Mouse (Mus musculus) E14TG2a.4 (cell line): ENCODE results near the gene Acbd5.

Experiments
- H3K27me3 ChIP-seq: 2 replicates; pipeline ENCODE4 v1.6.1; 2014; ENCODE audit warnings: low read length, control low read depth; ENCODE audit not compliant: insufficient read depth
- H3K36me3 ChIP-seq: 2 replicates; pipeline ENCODE4 v1.6.1; 2014; ENCODE audit warnings: low read length, control low read depth; ENCODE audit not compliant: insufficient read depth
- H3K4me1 ChIP-seq: replicated peaks from 2 replicates; pipeline ENCODE4 v1.6.1; 2014; ENCODE audit warnings: low read depth, low read length, control low read depth
- H3K4me3 ChIP-seq: replicated peaks from 2 replicates; pipeline ENCODE4 v1.5.1; 2014; ENCODE audit warnings: mild to moderate bottlenecking, low read length
- H3K9me3 ChIP-seq: 2 replicates; pipeline ENCODE4 v1.6.1; 2014; ENCODE audit warnings: low read length, control low read depth
- CTCF ChIP-seq: conservative IDR thresholded peaks from 2 replicates; pipeline ENCODE4 v1.5.1; 2014; ENCODE audit warnings: low read length
- NANOG ChIP-seq: IDR thresholded peaks from 2 replicates; pipeline ENCODE4 v1.6.1; 2014; ENCODE audit warnings: borderline replicate concordance, low read length, mixed read lengths
- POU5F1 ChIP-seq: IDR thresholded peaks from 2 replicates; pipeline ENCODE4 v1.6.1; 2014; ENCODE audit warnings: low read length, borderline replicate concordance

Gene Acbd5

GRCm38 (mm10) chr2:23067552-23068369 lies at the start of gene Acbd5:
TSS of gene Acbd5 (plus strand) at chr2:23068167.
- H3K4me3 ChIP-seq: peak within 1 kb of the TSS; percentile 88
- no peaks in the 10 kb centered on the region for H3K27me3 ChIP-seq
- peaks cover 15% of the 10 kb centered on the region for H3K4me1 ChIP-seq
- no peak for TF ChIP-seq CTCF
- TF ChIP-seq NANOG: no peak
- TF ChIP-seq POU5F1: no peak
- no peaks in the 10 kb centered on the region for H3K36me3 ChIP-seq
- peaks cover 4% of the 10 kb centered on the region; the same call in 1 of the 2 replicates for H3K9me3 ChIP-seq

GRCm38 (mm10) chr2:23019170-23019569 lies 48.8 kb upstream of the Acbd5 start:
- TF ChIP-seq CTCF: no peak
- TF ChIP-seq POU5F1: no peak
- no peak for TF ChIP-seq NANOG
- Histone ChIP-seq H3K4me1 (peaks cover 46% of the 10 kb centered on the region), H3K27me3 (no peaks in the 10 kb centered on the region), H3K4me3 (no peak overlapping the region), H3K9me3 (no peaks in the 10 kb centered on the region), H3K36me3 (no peaks in the 10 kb centered on the region)

- Histone ChIP-seq H3K27me3 (no peaks in the 10 kb centered on the region), H3K9me3 (no peaks in the 10 kb centered on the region), H3K4me1 (peaks cover 31% of the 10 kb centered on the region), H3K4me3 (no peak overlapping the region), H3K36me3 (no peaks in the 10 kb centered on the region)
- TF ChIP-seq NANOG (no peak), POU5F1 (no peak), CTCF (no peak)
Observed at GRCm38 (mm10) chr2:23021320-23021719, 46.6 kb upstream of the Acbd5 start.

GRCm38 (mm10) chr2:23021721-23022120 lies 46.2 kb upstream of the Acbd5 start:
- peaks cover 28% of the 10 kb centered on the region for H3K4me1 ChIP-seq
- H3K36me3 ChIP-seq: no peaks in the 10 kb centered on the region
- H3K27me3 ChIP-seq: no peaks in the 10 kb centered on the region
- no peak for TF ChIP-seq POU5F1
- TF ChIP-seq NANOG: no peak
- TF ChIP-seq CTCF: no peak
- H3K9me3 ChIP-seq: no peaks in the 10 kb centered on the region
- H3K4me3 ChIP-seq: no peak overlapping the region

GRCm38 (mm10) chr2:23023023-23023422 lies 44.9 kb upstream of the Acbd5 start:
- peaks cover 25% of the 10 kb centered on the region for H3K4me1 ChIP-seq
- no peaks in the 10 kb centered on the region for H3K9me3 ChIP-seq
- no peaks in the 10 kb centered on the region for H3K36me3 ChIP-seq
- H3K27me3 ChIP-seq: no peaks in the 10 kb centered on the region
- H3K4me3 ChIP-seq: no peak overlapping the region
- no peak for TF ChIP-seq NANOG
- TF ChIP-seq POU5F1: no peak
- TF ChIP-seq CTCF: no peak

- H3K27me3 ChIP-seq: no peaks in the 10 kb centered on the region
- H3K4me1 ChIP-seq: peaks cover 25% of the 10 kb centered on the region
- no peaks in the 10 kb centered on the region for H3K9me3 ChIP-seq
- no peaks in the 10 kb centered on the region for H3K36me3 ChIP-seq
- TF ChIP-seq NANOG (no peak), CTCF (no peak), POU5F1 (no peak)
- no peak overlapping the region for H3K4me3 ChIP-seq
Observed at GRCm38 (mm10) chr2:23023714-23024282, 44.2 kb upstream of the Acbd5 start.

- Histone ChIP-seq H3K4me3 (no peak overlapping the region), H3K36me3 (peaks cover 6% of the 10 kb centered on the region; the same call in 1 of the 2 replicates), H3K9me3 (no peaks in the 10 kb centered on the region), H3K27me3 (no peaks in the 10 kb centered on the region), H3K4me1 (peaks cover 22% of the 10 kb centered on the region)
- TF ChIP-seq CTCF (no peak), NANOG (no peak), POU5F1 (no peak)
Observed at GRCm38 (mm10) chr2:23026379-23026778, 41.6 kb upstream of the Acbd5 start.

GRCm38 (mm10) chr2:23028826-23029225 lies 39.1 kb upstream of the Acbd5 start:
- peaks cover 19% of the 10 kb centered on the region for H3K36me3 ChIP-seq
- H3K9me3 ChIP-seq: no peaks in the 10 kb centered on the region
- H3K27me3 ChIP-seq: no peaks in the 10 kb centered on the region
- H3K4me1 ChIP-seq: peaks cover 6% of the 10 kb centered on the region; the same call in 1 of the 2 replicates
- TF ChIP-seq CTCF (no peak), POU5F1 (no peak), NANOG (no peak)
- H3K4me3 ChIP-seq: no peak overlapping the region

GRCm38 (mm10) chr2:23030631-23031030 lies 37.3 kb upstream of the Acbd5 start:
- peaks cover 6% of the 10 kb centered on the region; the same call in 1 of the 2 replicates for H3K4me1 ChIP-seq
- no peaks in the 10 kb centered on the region for H3K27me3 ChIP-seq
- TF ChIP-seq POU5F1 (no peak), NANOG (no peak), CTCF (no peak)
- H3K4me3 ChIP-seq: no peak overlapping the region
- no peaks in the 10 kb centered on the region for H3K9me3 ChIP-seq
- peaks cover 23% of the 10 kb centered on the region for H3K36me3 ChIP-seq
